Mouse (Mus musculus): ENCODE data around the gene Sumo2. TPM values are rescaled to one million over a fixed set of nuclear protein-coding genes. Genes with fewer than 3 reads are reported as not detected.

Sumo2 gene
- polyA plus RNA-seq, 1 experiment, result not detected

GRCm38 (mm10) chr11:115522238-115522637 lies 13.8 kb downstream of the Sumo2 start:
- TF ChIP-seq POLR2A (IDR thresholded peaks at IDR 0.05; ENCODE audit: insufficient read depth, low read depth, low read length) (no peak), CTCF (IDR thresholded peaks at IDR 0.05; ENCODE audit: insufficient read depth, low read depth, low read length) (no peak)
- Histone ChIP-seq H3K4me3 (ENCODE audit: insufficient read depth, low read depth, low read length) (no peak overlapping the region), H3K4me1 (ENCODE audit: control insufficient read depth, insufficient read depth, low read length) (no peaks in the 10 kb centered on the region), H3K27ac (ENCODE audit: insufficient read depth, low read depth, low read length) (no peak overlapping the region)
- WGBS, result 84% methylated on average over 2 of the region's 2 CpGs

GRCm38 (mm10) chr11:115521080-115521479 lies 15.0 kb downstream of the Sumo2 start:
- WGBS, result 85% methylated on average over 4 of the region's 4 CpGs
- H3K4me1 ChIP-seq (ENCODE audit: control insufficient read depth, insufficient read depth, low read length), result no peaks in the 10 kb centered on the region
- H3K27ac ChIP-seq (ENCODE audit: insufficient read depth, low read depth, low read length), result no peak overlapping the region
- H3K4me3 ChIP-seq (ENCODE audit: insufficient read depth, low read depth, low read length), result no peak overlapping the region
- TF ChIP-seq CTCF (IDR thresholded peaks at IDR 0.05; ENCODE audit: insufficient read depth, low read depth, low read length) (no peak), POLR2A (IDR thresholded peaks at IDR 0.05; ENCODE audit: insufficient read depth, low read depth, low read length) (no peak)

GRCm38 (mm10) chr11:115520218-115520617 lies 15.9 kb downstream of the Sumo2 start:
- no peak overlapping the region for H3K27ac ChIP-seq (ENCODE audit: insufficient read depth, low read depth, low read length)
- TF ChIP-seq POLR2A (IDR thresholded peaks at IDR 0.05; ENCODE audit: insufficient read depth, low read depth, low read length), result no peak
- TF ChIP-seq CTCF (IDR thresholded peaks at IDR 0.05; ENCODE audit: insufficient read depth, low read depth, low read length), result no peak
- no peak overlapping the region for H3K4me3 ChIP-seq (ENCODE audit: insufficient read depth, low read depth, low read length)
- 68% methylated on average over 2 of the region's 2 CpGs for WGBS
- H3K4me1 ChIP-seq (ENCODE audit: control insufficient read depth, insufficient read depth, low read length), result no peaks in the 10 kb centered on the region

GRCm38 (mm10) chr11:115519581-115519980 lies 16.5 kb downstream of the Sumo2 start:
- Histone ChIP-seq H3K4me3 (ENCODE audit: insufficient read depth, low read depth, low read length) (no peak overlapping the region), H3K27ac (ENCODE audit: insufficient read depth, low read depth, low read length) (no peak overlapping the region), H3K4me1 (ENCODE audit: control insufficient read depth, insufficient read depth, low read length) (no peaks in the 10 kb centered on the region)
- TF ChIP-seq POLR2A (IDR thresholded peaks at IDR 0.05; ENCODE audit: insufficient read depth, low read depth, low read length) (no peak), CTCF (IDR thresholded peaks at IDR 0.05; ENCODE audit: insufficient read depth, low read depth, low read length) (no peak)
- 87% methylated on average over 3 of the region's 3 CpGs for WGBS

GRCm38 (mm10) chr11:115518693-115519092 lies 17.4 kb downstream of the Sumo2 start:
- Histone ChIP-seq H3K4me3 (ENCODE audit: insufficient read depth, low read depth, low read length) (no peak overlapping the region), H3K27ac (ENCODE audit: insufficient read depth, low read depth, low read length) (no peak overlapping the region), H3K4me1 (ENCODE audit: control insufficient read depth, insufficient read depth, low read length) (no peaks in the 10 kb centered on the region; the same call in 1 of the 2 replicates)
- no peak for TF ChIP-seq POLR2A (IDR thresholded peaks at IDR 0.05; ENCODE audit: insufficient read depth, low read depth, low read length)
- no peak for TF ChIP-seq CTCF (IDR thresholded peaks at IDR 0.05; ENCODE audit: insufficient read depth, low read depth, low read length)
- 60% methylated on average over 9 of the region's 9 CpGs for WGBS

GRCm38 (mm10) chr11:115516942-115517341 lies 19.1 kb downstream of the Sumo2 start:
- TF ChIP-seq POLR2A (IDR thresholded peaks at IDR 0.05; ENCODE audit: insufficient read depth, low read depth, low read length) (no peak), CTCF (IDR thresholded peaks at IDR 0.05; ENCODE audit: insufficient read depth, low read depth, low read length) (no peak)
- WGBS, result 80% methylated on average over 5 of the region's 5 CpGs
- no peak overlapping the region for H3K4me3 ChIP-seq (ENCODE audit: insufficient read depth, low read depth, low read length)

GRCm38 (mm10) chr11:115515021-115515420 lies 21.1 kb downstream of the Sumo2 start:
- Histone ChIP-seq H3K4me1 (ENCODE audit: control insufficient read depth, insufficient read depth, low read length) (peaks cover 13% of the 10 kb centered on the region), H3K27ac (ENCODE audit: insufficient read depth, low read depth, low read length) (no peak overlapping the region), H3K4me3 (ENCODE audit: insufficient read depth, low read depth, low read length) (no peak overlapping the region)
- TF ChIP-seq CTCF (IDR thresholded peaks at IDR 0.05; ENCODE audit: insufficient read depth, low read depth, low read length) (no peak), POLR2A (IDR thresholded peaks at IDR 0.05; ENCODE audit: insufficient read depth, low read depth, low read length) (no peak)
- 69% methylated on average over 6 of the region's 6 CpGs for WGBS

More at GRCm38 (mm10) chr11:115516942-115517341, 19.1 kb downstream of the Sumo2 start:
- peaks cover 7% of the 10 kb centered on the region for H3K4me1 ChIP-seq (ENCODE audit: control insufficient read depth, insufficient read depth, low read length)
- H3K27ac ChIP-seq (ENCODE audit: insufficient read depth, low read depth, low read length), result no peak overlapping the region

GRCm38 (mm10) chr11:115514238-115514663 lies 21.8 kb downstream of the Sumo2 start, which contains the start of gene Jpt1:
Jpt1 (minus strand) TSS chr11:115514387.
- H3K27ac ChIP-seq (ENCODE audit: insufficient read depth, low read depth, low read length), result peak within 1 kb of the TSS; percentile 62
- H3K4me3 ChIP-seq (ENCODE audit: insufficient read depth, low read depth, low read length), result peak within 1 kb of the TSS; percentile 69
- WGBS, result under 1% methylated on average over 24 of the region's 24 CpGs
- peaks cover 17% of the 10 kb centered on the region for H3K4me1 ChIP-seq (ENCODE audit: control insufficient read depth, insufficient read depth, low read length)
- TF ChIP-seq POLR2A (IDR thresholded peaks at IDR 0.05; ENCODE audit: insufficient read depth, low read depth, low read length) (peak; percentile 100), CTCF (IDR thresholded peaks at IDR 0.05; ENCODE audit: insufficient read depth, low read depth, low read length) (no peak)

GRCm38 (mm10) chr11:115513271-115514237 lies 22.5 kb downstream of the Sumo2 start:
- Histone ChIP-seq H3K4me1 (ENCODE audit: control insufficient read depth, insufficient read depth, low read length) (peaks cover 21% of the 10 kb centered on the region), H3K27ac (ENCODE audit: insufficient read depth, low read depth, low read length) (peak overlapping the region; percentile 62), H3K4me3 (ENCODE audit: insufficient read depth, low read depth, low read length) (peak overlapping the region; percentile 69)
- no peak for TF ChIP-seq CTCF (IDR thresholded peaks at IDR 0.05; ENCODE audit: insufficient read depth, low read depth, low read length)
- TF ChIP-seq POLR2A (IDR thresholded peaks at IDR 0.05; ENCODE audit: insufficient read depth, low read depth, low read length), result no peak
- WGBS, result under 1% methylated on average over 57 of the region's 57 CpGs

Measured in olfactory bulb, adult 2 months (tissue).